Mouse (Mus musculus) brain, embryonic 14.5 days (tissue): ENCODE data around the gene Slc25a21. TPM values are rescaled to one million over a fixed set of nuclear protein-coding genes. Genes with fewer than 3 reads are reported as not detected.
A peak's percentile ranks its signal among the peaks of the same experiment; 100 is the strongest.

Source experiments
- DNase-seq: peaks from one replicate; pipeline ENCODE4 v3.0.0-alpha.2; 2011; ENCODE audit warnings: low read depth
- CTCF ChIP-seq: fragments of 200-500 bp; IDR thresholded peaks from 2 replicates; pipeline ENCODE4 v1.5.1; 2012; ENCODE audit warnings: inconsistent platforms, mild to moderate bottlenecking, moderate library complexity, borderline replicate concordance; ENCODE audit not compliant: insufficient read depth, insufficient read length; ENCODE audit errors: extremely low read depth
- POLR2A ChIP-seq: fragments of 200-500 bp; IDR thresholded peaks from 2 replicates; pipeline ENCODE4 v1.6.1; 2012; ENCODE audit warnings: mild to moderate bottlenecking, inconsistent platforms, borderline replicate concordance; ENCODE audit not compliant: poor library complexity, insufficient read depth, insufficient read length, severe bottlenecking; ENCODE audit errors: extremely low read depth
- polyA plus RNA-seq: library from polyadenylated mRNA; depleted of rRNA; stranded (reverse); fragments of >200 nt; gene quantifications from 2 replicates; pipeline ENCODE4 v1.2.3, GENCODE M21; 2012

Gene Slc25a21
- polyA plus RNA-seq, 1 experiment = not detected

DNA sequence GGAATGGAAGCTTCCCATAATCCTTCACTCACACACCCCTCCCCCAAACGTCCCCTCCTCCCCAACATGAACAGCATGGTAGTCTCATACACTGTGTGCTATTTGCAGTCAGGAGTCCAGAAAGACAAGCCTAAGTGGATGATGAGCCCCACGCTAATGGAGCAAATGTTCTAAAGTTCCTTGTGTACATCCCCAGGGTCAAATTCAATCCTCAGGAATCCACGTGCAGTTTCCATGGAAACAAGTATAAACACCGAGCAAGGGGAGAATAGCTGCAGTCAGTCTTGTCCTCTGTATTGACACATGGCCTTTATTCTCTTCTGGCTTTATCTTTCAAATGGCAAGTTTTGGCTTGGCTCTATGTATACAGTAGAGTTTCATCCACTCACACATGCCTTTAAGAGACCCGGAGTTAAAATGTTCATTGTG is 367.8 kb downstream of the Slc25a21 start:
- DNase-seq = peak; percentile 85
- no peak for TF ChIP-seq POLR2A
- no peak for TF ChIP-seq CTCF

DNA sequence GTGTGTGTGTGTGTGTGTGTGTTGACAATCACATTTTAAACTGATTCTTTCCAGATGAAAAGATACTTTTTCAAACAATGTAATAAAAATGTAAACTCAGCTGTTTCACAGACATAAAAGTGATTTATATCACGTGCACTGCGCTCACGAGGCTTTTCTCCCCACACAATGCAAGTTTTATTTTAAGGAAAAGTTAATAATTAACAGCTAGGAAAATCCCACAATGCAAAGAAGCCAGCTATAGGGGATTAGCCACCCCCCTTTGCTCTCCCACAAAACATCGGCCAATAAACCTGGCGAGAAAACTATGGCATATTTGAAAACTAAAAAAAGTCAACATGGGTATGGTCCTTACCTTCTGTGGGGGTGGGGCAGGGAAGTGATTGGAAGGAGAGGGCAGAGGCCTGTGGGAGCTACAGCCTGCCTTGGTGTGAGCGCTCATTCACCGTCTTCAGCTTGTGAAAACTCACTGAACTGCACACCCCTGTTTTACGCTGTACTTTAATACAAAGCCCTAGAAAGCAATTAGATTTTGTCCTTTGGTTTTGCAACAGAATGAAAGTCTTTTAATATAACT is 369.4 kb downstream of the Slc25a21 start:
- TF ChIP-seq POLR2A (no peak), CTCF (no peak)
- DNase-seq = no peak

DNA sequence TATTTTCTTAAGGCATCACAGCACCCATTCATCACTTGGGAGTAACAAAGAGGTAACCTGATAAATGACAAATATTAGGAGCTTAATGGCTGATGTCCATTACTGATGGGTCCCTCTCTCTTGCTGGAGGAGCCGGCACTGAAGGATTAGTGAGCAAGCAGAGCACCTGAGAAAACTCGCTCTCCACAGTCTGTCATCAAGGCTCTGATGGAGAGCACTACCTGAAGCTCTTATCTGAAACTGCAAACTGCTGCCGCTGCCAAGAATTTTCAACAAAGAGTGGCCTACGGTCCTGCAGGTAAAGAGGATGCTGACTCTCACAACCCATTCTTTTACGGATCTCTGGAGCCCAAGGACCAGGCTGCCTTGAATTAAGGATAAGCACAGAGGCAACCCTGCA is 372.6 kb downstream of the Slc25a21 start:
- TF ChIP-seq POLR2A (no peak), CTCF (no peak)
- no peak for DNase-seq

DNA sequence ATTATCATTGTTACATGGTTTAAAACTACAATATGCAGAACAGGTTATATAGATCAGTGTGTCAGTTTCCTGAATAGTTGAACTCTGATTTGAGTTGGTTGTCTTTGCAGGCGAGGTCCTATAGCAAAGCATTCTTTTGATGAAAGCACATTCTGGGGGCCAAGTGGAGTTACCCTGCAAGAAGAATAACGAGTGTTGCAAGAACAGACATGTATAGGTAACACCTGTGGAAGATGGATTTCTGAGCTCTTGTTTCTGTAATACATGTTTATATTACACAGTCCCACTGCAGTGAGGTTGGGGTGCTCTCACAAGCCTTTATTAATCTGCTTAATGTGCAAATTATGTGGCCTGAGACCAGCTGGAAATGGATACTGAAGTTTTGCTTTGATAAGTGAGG is 375.1 kb downstream of the Slc25a21 start:
- TF ChIP-seq POLR2A (no peak), CTCF (no peak)
- no peak for DNase-seq

DNA sequence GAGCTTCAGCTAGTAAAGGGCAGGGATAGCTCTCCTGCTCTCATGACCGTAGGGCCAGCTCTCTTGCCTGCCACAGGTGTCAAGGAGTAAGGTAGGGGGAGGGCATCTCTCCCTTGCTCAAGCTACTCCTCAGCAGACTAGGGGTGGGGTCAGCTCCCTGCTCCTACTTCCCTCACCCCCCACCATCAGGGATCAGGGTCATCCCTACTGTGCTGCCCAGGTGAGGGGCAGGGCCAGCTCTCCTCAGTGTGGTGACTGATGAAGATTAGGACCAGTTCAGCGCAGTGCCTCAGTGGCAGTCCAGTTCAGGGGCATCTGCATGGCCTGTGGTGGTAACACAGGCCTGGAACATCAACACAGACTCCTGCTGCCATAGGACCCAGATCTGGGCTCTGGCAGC is 376.7 kb downstream of the Slc25a21 start:
- no peak for DNase-seq
- TF ChIP-seq POLR2A (no peak), CTCF (no peak)

DNA sequence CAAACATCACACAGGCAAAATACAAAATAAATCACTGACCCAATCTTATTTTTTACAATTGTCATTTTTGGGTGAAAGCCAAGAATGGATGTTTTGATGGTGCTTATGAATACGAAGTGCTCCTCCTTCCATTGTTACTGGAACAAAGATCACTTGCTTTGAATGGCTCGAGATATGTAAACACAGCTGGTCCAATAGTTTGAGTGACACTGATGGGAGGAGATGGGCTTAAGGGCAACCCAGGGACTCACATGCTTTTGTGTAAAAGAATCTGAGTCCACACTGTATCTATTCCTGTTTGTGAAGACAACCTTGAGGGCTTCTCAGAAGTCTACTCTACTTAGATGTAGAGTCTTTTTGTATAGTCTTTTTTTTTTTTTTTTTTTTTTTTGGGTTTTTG is 389.8 kb downstream of the Slc25a21 start:
- TF ChIP-seq POLR2A (no peak), CTCF (no peak)
- DNase-seq = peak; percentile 38

DNA sequence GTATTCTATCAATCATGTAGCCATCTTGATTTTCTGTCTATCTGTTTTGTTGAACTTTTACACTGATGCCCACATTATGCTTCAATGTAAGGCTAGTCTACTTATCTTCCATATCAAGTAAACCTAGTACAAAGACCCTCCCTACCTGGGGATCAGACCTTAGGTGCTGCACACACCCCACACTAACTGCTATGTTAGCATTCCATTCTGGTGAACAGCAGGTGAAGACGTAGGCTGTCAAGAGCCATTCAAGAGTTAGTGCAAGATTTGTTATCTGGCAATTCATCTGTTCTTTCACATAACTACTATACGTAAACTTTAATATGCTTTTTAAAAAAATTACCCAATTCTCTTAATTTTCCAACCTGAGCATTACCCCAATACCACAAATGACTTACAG is 390.2 kb downstream of the Slc25a21 start:
- no peak for DNase-seq
- TF ChIP-seq CTCF = no peak
- TF ChIP-seq POLR2A = no peak

DNA sequence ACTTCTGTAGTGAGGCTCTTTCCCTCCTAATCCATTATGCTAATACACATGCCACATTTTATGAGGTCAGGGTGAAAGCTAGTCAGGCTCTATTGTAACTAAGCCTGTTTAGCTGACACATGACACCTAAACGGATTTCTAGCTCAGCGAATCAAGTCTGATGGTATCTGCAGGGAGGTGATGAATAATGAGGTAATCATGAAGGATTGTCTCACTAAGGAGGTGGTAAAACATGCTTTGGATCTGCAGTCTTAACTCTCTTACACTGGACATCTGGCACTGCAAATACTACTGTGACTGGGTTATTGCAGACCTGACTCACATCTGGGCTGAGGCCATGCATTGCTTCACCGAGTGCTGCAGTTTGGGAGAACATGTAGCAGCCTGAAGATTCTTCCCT is 392.8 kb downstream of the Slc25a21 start:
- no peak for TF ChIP-seq POLR2A
- TF ChIP-seq CTCF = no peak
- DNase-seq = no peak

DNA sequence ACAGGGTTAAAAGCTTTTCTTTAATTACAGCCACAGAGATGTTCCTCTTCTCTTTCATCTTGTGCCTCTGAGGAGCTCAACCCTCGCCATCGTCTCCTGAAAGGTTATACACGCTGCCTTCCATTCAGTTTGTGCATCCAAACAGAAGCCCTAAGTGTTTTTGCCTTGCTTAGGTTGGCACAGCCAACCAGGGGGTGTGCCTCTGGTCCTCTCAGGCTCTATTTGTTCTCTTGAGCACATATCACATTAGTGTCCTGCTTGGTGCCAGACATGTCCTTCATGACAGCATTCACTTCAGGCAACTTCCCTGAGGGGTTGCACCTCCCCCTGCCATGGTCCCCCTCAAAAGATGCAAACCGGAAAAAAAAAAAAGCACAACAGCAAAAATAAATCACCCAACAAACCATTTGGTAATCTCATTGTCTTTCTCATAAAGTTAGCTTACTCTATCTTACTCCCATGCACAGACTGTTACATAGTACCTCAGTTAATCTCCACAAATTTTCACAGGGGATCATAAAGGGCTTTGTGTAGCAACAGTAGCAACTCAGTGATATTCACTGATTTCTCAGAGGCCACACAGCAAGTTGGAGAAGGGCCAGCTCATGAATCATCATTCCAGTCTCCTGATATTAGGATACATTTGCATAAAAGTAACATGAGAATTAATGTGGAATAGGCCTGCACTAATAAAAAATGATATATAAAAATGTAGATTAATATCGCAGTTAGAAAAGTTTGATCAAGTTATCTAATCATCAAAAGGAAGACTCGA is 398.4 kb downstream of the Slc25a21 start:
- peak; percentile 87 for DNase-seq
- TF ChIP-seq POLR2A (no peak), CTCF (no peak)

DNA sequence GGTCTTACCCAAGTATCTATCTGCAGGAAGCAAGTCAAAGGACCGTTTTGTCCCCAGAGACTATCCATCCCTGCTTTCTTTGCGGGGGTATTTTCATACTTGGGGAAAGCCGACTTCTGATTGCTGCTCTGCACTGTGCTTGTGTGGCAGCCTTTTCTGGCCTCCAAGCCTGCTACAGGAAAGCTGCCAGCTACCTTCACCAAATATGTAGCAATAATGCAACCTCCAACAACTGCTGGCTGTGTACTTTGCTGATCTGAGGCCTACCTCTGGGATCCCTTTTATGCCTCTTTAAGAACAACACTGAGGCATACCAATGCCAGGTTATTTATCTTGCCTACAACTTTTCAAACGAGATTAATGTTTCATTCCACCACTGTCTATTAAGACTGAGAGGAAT is 408.0 kb downstream of the Slc25a21 start:
- TF ChIP-seq POLR2A (no peak), CTCF (no peak)

DNA sequence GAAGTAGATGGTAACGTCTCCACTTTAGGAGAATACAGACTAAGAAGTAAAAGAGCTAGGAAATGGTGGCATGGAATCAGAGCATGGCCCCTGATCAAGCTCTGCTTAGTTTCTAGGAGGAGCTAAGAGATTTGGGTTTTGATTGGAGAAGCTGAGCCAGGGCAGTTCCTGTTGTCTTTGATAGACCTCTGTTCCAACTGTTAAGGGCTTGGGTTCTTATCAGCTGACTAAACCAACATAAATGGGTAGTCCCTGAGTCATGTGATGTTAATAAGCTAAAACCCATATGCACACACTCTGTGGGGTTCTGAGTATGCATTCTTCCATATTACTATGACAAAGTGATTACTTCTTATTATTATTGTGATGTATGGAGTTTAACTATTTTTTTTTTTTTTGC is 412.0 kb downstream of the Slc25a21 start:
- TF ChIP-seq POLR2A (no peak), CTCF (no peak)
- DNase-seq = no peak

More for the DNA sequence above, 408.0 kb downstream of the Slc25a21 start:
- DNase-seq = no peak

DNA sequence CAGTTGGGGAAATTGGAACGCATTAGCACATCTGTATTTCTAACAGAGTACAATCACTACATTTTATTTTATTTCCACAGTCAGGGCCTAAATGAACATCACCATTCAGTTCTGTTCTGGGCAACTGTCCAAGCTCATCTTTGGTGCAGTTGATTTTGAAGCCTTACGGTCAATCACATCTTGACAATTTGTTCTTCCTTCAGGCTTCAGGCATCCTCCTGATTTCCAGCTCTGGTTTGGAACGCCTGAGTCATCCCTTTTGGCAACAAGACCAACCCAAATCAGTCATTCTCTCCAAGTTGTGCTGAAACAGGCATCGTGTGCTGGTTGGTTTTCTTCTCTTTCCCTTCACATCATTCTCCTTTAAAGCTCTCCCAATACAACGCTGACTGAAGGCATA is 416.1 kb downstream of the Slc25a21 start:
- peak; percentile 14 for DNase-seq

More for the DNA sequence above, 416.1 kb downstream of the Slc25a21 start:
- TF ChIP-seq CTCF (no peak), POLR2A (no peak)
